Mouse (Mus musculus): ENCODE measurements at regions not wholly inside any gene's neighbourhood (a gene's known extent, or its start where the extent isn't known, plus 50 kb on each side); places are given as distances from the start of the nearest gene placed in this dataset.

DNA sequence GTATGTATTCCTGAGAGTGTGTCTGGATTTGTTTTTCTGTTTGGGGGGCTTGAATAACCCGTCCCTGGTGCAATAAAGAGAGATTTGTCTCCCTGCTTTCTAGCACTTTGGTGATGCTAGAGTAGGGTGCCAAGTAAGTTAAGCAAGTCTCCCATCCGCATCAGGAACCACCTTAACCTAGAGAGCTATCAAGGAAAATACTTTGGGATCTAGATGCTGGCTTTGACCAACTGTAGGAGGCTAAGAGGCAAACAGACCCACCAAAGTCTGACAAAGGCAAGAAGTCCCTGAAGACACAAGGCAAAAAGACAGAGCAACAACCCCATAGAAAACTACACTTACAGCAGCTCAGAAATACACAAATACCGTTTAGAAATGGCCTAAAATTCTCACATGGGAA is 163.8 kb upstream of the Tmem161b start:
- no peaks in the 10 kb centered on the region for H3K27me3 ChIP-seq (ENCODE audit: insufficient read depth, low read length)
- TF ChIP-seq CTCF (IDR thresholded peaks at IDR 0.05; ENCODE audit: low read depth): no peak
- H3K4me1 ChIP-seq (replicated peaks; ENCODE audit: insufficient read depth, low read length): no peaks in the 10 kb centered on the region
- DNase-seq (ENCODE audit: low spot score): no peak
- WGBS: 68% methylated on average over 3 of the region's 3 CpGs
- no peaks in the 10 kb centered on the region for H3K36me3 ChIP-seq (ENCODE audit: insufficient read depth, low read length)
- H3K9me3 ChIP-seq (replicated peaks; ENCODE audit: low read length): no peaks in the 10 kb centered on the region
- no peak overlapping the region for H3K27ac ChIP-seq
- no peak overlapping the region for H3K4me3 ChIP-seq (replicated peaks; ENCODE audit: low read depth, low read length)
- H3K9ac ChIP-seq (ENCODE audit: low read depth, low read length): no peak overlapping the region
- H3K4me2 ChIP-seq (ENCODE audit: low read length): no peak overlapping the region
- ATAC-seq (replicated peaks; ENCODE audit: low FRiP score, low read depth): no peak

DNA sequence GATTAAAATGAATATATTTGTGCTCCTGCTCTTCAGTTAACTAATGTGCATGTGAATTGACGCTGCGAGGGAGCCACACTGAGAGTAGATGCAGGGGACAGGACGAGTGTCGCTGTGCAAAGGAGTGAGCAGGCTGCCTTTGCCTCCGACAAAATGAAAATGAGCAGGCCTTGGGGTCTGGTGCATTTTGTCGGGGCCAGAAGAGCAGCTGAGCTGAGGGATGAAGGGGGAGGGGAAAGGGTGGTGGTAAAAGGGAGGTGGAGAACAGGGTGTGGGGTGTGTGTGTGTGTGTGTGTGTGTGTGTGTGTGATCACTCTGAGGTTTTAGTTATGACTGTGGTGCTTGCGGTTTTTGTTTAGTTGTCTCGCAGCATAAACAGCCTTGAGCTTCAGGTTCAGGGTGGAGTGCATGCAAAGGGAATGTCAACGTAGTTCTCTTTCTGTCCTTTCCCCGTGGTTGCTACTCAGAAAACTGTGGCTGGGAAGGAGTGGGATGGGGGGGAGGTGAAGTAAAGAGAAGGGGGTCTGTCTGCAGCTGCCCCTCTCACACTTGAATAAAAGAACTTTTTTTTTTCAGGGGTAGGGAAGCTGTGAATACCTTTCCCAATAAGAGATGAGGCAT is 163.0 kb upstream of the Tmem161b start:
- ATAC-seq (replicated peaks; ENCODE audit: low FRiP score, low read depth): peak; percentile 44; the same call in 1 of the 2 replicates
- H3K4me2 ChIP-seq (ENCODE audit: low read length): peak overlapping the region; percentile 45

DNA sequence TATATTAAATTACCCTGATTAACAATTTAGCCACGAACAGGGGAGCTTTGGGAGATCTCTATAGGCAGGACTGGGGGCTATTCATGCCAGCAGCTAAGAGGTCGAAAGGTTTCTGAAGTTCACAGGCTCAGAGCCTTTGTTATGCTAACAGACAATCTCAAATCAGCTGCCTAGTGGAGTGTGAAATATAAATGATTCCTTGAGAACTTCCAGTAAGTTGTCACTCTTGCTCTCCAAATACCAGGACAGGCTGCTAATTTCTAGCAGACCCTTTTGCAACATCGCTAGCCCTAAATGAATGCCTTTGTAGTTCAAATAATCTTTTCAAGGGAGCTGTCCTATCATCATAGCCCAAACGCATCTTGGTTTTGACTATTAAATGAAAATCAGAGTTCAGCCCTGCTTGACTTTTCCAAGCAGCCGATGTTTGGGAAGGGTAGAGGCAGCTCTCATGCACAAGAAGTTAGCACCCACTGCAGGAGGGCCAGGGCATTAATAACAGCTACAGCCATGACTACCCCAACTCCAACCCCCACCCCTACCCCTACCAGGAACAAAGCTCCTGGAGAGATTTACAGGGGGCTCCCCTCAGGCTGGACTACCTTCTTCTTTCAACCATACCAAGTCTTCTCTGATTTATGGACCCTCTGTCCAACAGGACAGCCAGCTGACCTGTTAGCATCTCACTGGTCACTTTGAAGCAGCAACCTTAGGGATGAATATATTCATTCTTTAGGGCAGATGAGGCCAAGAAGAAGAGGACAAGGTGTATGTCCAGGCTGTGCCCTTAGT is 162.2 kb upstream of the Tmem161b start:
- no peak overlapping the region for H3K9ac ChIP-seq (ENCODE audit: low read depth, low read length)
- no peak overlapping the region for H3K4me2 ChIP-seq (ENCODE audit: low read length)
- no peaks in the 10 kb centered on the region for H3K4me1 ChIP-seq (replicated peaks; ENCODE audit: insufficient read depth, low read length)
- 24% methylated on average over 5 of the region's 5 CpGs for whole genome bisulfite sequencing
- no peak overlapping the region for H3K4me3 ChIP-seq (replicated peaks; ENCODE audit: low read depth, low read length)
- TF ChIP-seq CTCF (IDR thresholded peaks at IDR 0.05; ENCODE audit: low read depth): no peak
- H3K36me3 ChIP-seq (ENCODE audit: insufficient read depth, low read length): no peaks in the 10 kb centered on the region
- no peaks in the 10 kb centered on the region for H3K9me3 ChIP-seq (replicated peaks; ENCODE audit: low read length)
- DNase-seq (ENCODE audit: low spot score): no peak
- no peak overlapping the region for H3K27ac ChIP-seq
- ATAC-seq (replicated peaks; ENCODE audit: low FRiP score, low read depth): no peak
- no peaks in the 10 kb centered on the region for H3K27me3 ChIP-seq (ENCODE audit: insufficient read depth, low read length)

More for the DNA sequence above, 163.0 kb upstream of the Tmem161b start:
- H3K27me3 ChIP-seq (ENCODE audit: insufficient read depth, low read length): no peaks in the 10 kb centered on the region
- H3K9me3 ChIP-seq (replicated peaks; ENCODE audit: low read length): no peaks in the 10 kb centered on the region
- WGBS: 13% methylated on average over 10 of the region's 10 CpGs
- H3K9ac ChIP-seq (ENCODE audit: low read depth, low read length): no peak overlapping the region
- no peaks in the 10 kb centered on the region for H3K4me1 ChIP-seq (replicated peaks; ENCODE audit: insufficient read depth, low read length)
- H3K27ac ChIP-seq: peak overlapping the region; percentile 31; the same call in 1 of the 2 replicates
- no peak for TF ChIP-seq CTCF (IDR thresholded peaks at IDR 0.05; ENCODE audit: low read depth)
- H3K36me3 ChIP-seq (ENCODE audit: insufficient read depth, low read length): no peaks in the 10 kb centered on the region
- DNase-seq (ENCODE audit: low spot score): no peak
- no peak overlapping the region for H3K4me3 ChIP-seq (replicated peaks; ENCODE audit: low read depth, low read length)

DNA sequence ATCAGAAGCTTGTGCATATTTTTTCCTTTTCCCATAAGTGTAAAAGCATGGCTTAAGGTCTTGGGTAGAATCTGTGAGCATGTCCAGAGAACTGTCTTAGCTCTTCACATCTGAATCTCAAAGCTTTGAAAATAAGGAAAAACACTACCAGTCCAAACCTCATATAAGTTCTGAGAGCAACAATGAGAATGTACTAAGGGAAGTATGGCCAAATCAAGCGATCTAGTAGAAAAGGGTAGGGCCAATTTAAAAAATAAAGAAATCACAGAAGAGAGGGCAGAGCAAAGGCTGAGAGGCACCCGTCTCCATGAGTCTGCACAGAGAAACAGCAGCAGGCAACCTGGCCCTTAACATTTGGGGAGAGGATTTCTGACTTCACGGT is 161.7 kb upstream of the Tmem161b start:
- no peaks in the 10 kb centered on the region for H3K36me3 ChIP-seq (ENCODE audit: insufficient read depth, low read length)
- H3K4me2 ChIP-seq (ENCODE audit: low read length): no peak overlapping the region
- H3K4me3 ChIP-seq (replicated peaks; ENCODE audit: low read depth, low read length): no peak overlapping the region
- ATAC-seq (replicated peaks; ENCODE audit: low FRiP score, low read depth): no peak
- H3K4me1 ChIP-seq (replicated peaks; ENCODE audit: insufficient read depth, low read length): no peaks in the 10 kb centered on the region
- WGBS: 76% methylated on average over 3 of the region's 3 CpGs
- H3K27me3 ChIP-seq (ENCODE audit: insufficient read depth, low read length): no peaks in the 10 kb centered on the region
- H3K9ac ChIP-seq (ENCODE audit: low read depth, low read length): no peak overlapping the region
- no peak for DNase-seq (ENCODE audit: low spot score)
- TF ChIP-seq CTCF (IDR thresholded peaks at IDR 0.05; ENCODE audit: low read depth): no peak
- no peaks in the 10 kb centered on the region for H3K9me3 ChIP-seq (replicated peaks; ENCODE audit: low read length)
- no peak overlapping the region for H3K27ac ChIP-seq

DNA sequence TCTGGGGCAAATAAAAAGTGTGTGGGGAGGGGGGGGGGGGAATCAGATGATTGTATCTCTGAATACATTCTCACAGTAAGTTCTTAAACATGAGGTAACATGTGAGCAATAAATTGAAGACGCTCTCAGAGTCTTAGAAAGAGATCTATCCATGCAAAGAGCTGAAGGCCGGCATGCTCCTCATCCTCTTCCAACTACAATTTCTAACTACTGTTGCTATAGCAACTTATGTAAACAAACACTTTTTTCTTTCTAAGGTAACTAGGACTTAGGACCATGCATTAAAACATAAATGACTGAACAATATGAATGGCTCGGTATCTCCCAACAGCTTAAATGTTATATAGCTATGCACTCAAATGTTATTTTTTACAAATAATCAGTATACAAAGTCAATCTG is 161.2 kb upstream of the Tmem161b start:
- no peak for ATAC-seq (replicated peaks; ENCODE audit: low FRiP score, low read depth)
- WGBS: 81% methylated on average over 3 of the region's 3 CpGs

DNA sequence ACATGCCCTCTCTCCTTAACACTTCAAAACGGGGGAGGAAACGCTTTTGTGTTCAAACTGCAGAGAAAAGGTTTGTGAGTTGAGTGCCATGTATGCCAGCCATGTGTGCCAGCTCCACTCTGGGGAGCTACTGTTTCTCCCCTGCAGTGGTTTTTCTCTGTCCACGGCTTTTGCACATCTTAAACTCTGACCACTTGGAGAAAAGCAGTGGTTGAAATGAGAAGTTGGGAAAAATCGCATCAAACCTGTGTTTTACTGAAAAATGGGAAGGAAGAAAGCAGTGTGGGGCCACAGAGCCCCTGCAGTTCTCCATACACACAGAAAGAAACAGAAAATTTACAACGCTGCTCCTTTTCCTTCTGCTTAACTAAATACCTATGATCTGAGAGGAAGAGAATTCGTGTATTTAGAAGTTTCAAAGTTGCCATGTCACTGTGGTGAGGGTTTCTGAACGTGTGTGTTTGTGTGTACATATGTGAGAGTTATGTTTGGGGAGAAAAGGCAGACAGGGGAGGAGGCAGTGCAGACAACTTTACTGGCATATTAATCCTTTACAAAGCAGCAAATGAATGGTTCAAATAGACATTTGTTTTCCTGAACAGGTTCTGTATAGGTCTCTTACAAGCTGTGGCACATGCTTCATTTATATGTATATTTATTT is 160.1 kb upstream of the Tmem161b start:
- TF ChIP-seq CTCF (IDR thresholded peaks at IDR 0.05; ENCODE audit: low read depth): no peak
- no peak overlapping the region for H3K9ac ChIP-seq (ENCODE audit: low read depth, low read length)
- H3K27me3 ChIP-seq (ENCODE audit: insufficient read depth, low read length): no peaks in the 10 kb centered on the region
- H3K4me2 ChIP-seq (ENCODE audit: low read length): no peak overlapping the region
- H3K9me3 ChIP-seq (replicated peaks; ENCODE audit: low read length): no peaks in the 10 kb centered on the region
- no peaks in the 10 kb centered on the region for H3K4me1 ChIP-seq (replicated peaks; ENCODE audit: insufficient read depth, low read length)
- H3K4me3 ChIP-seq (replicated peaks; ENCODE audit: low read depth, low read length): no peak overlapping the region
- no peaks in the 10 kb centered on the region for H3K36me3 ChIP-seq (ENCODE audit: insufficient read depth, low read length)
- H3K27ac ChIP-seq: no peak overlapping the region; the same call in 1 of the 2 replicates
- no peak for ATAC-seq (replicated peaks; ENCODE audit: low FRiP score, low read depth)
- no peak for DNase-seq (ENCODE audit: low spot score)
- WGBS: 46% methylated on average over 7 of the region's 7 CpGs

More for the DNA sequence above, 161.2 kb upstream of the Tmem161b start:
- no peak overlapping the region for H3K27ac ChIP-seq
- H3K36me3 ChIP-seq (ENCODE audit: insufficient read depth, low read length): no peaks in the 10 kb centered on the region
- no peaks in the 10 kb centered on the region for H3K9me3 ChIP-seq (replicated peaks; ENCODE audit: low read length)
- no peaks in the 10 kb centered on the region for H3K4me1 ChIP-seq (replicated peaks; ENCODE audit: insufficient read depth, low read length)
- H3K4me2 ChIP-seq (ENCODE audit: low read length): no peak overlapping the region
- no peaks in the 10 kb centered on the region for H3K27me3 ChIP-seq (ENCODE audit: insufficient read depth, low read length)
- no peak overlapping the region for H3K9ac ChIP-seq (ENCODE audit: low read depth, low read length)
- no peak for TF ChIP-seq CTCF (IDR thresholded peaks at IDR 0.05; ENCODE audit: low read depth)
- no peak for DNase-seq (ENCODE audit: low spot score)
- H3K4me3 ChIP-seq (replicated peaks; ENCODE audit: low read depth, low read length): no peak overlapping the region

Measured in kidney, postnatal 0 days (tissue).